Mouse (Mus musculus) cerebellum, adult 18-20 months (tissue): ENCODE measurements around the gene Olfr1049.
"Not testable (repeated sequence)": the region's sequence is repeated elsewhere in the genome, so short reads cannot be mapped to it uniquely, and the experiment has no call there.

Source experiments
- DNase-seq, 2 experiments: peaks; one replicate each; pipeline ENCODE4 v3.0.0; 2021

Olfr1049 gene

GRCm38 (mm10) chr2:86258228-86258627, at the start of gene Olfr1049:
TSS of gene Olfr1049 (minus strand) at chr2:86258328.
- not testable (repeated sequence) for DNase-seq

- no peak for DNase-seq
Observed at GRCm38 (mm10) chr2:86292155-86292554, 34.0 kb upstream of the Olfr1049 start, which contains the start of gene Olfr1052. TSS of gene Olfr1052 (plus strand) at chr2:86292455.

GRCm38 (mm10) chr2:86278988-86279387, 20.9 kb upstream of the Olfr1049 start, which contains the start of gene Olfr1051:
TSS of gene Olfr1051 (minus strand) at chr2:86279088.
- not testable (repeated sequence) for DNase-seq

GRCm38 (mm10) chr2:86240189-86240588, 17.9 kb downstream of the Olfr1049 start, which contains the start of gene Olfr1048:
TSS of gene Olfr1048 (minus strand) at chr2:86240289.
- no peak for DNase-seq

- no peak for DNase-seq
Observed at GRCm38 (mm10) chr2:86231301-86231700, 26.8 kb downstream of the Olfr1049 start, which contains the start of gene Olfr1047. TSS of gene Olfr1047 (minus strand) at chr2:86231401.

GRCm38 (mm10) chr2:86219214-86219613, 38.9 kb downstream of the Olfr1049 start, which contains the start of gene Olfr1046:
TSS of gene Olfr1046 (minus strand) at chr2:86219314.
- DNase-seq, result no peak
